In genomic region chr11:118371876-118372275, GRCm38 (mm10) we compare ENCODE assay signal across 31 mouse cellular contexts. TPM values are rescaled to one million over a fixed set of nuclear protein-coding genes. Genes with fewer than 3 reads are reported as not detected.
A peak's percentile ranks its signal among the peaks of the same experiment; 100 is the strongest.
DNase-seq lines count a peak whose midpoint lies in the region; ATAC-seq lines count a peak whose summit lies in the region.
"Had no signal": no experiment of that assay in that cellular context is flagged by ENCODE, and none has a peak within 500 bp of the region (broad histone marks: within the 10 kb centered on the region; RNA-seq: fewer than 3 reads in every experiment).

No protein-coding gene starts in this region.

- no peak overlapping the region for H3K9ac ChIP-seq in limb, embryonic 13.5 days
- no peak overlapping the region for H3K9ac ChIP-seq in kidney, embryonic 14.5 days (ENCODE audit: low read depth, low read length)
- H3K9ac ChIP-seq: embryonic facial prominence, embryonic 15.5 days; forebrain, embryonic 13.5 days; heart, embryonic 12.5 days; hindbrain, embryonic 14.5 days; kidney, embryonic 15.5 days; lung, embryonic 15.5 days had no signal

- no peak for ATAC-seq in limb, embryonic 13.5 days (ENCODE audit: low FRiP score, low read depth)
- no peak for ATAC-seq in kidney, embryonic 14.5 days (ENCODE audit: low FRiP score, low TSS enrichment)
- ATAC-seq: forebrain, embryonic 13.5 days; Patski had no signal

- H3K27ac ChIP-seq in limb, embryonic 13.5 days, result peak overlapping the region; percentile 74; the same call in 1 of the 2 replicates
- H3K27ac ChIP-seq in kidney, embryonic 14.5 days (ENCODE audit: low read depth, low read length), result no peak overlapping the region
- H3K27ac ChIP-seq: forebrain, embryonic 13.5 days; hindbrain, embryonic 14.5 days; kidney, embryonic 15.5 days; layer of hippocampus, adult 2 months; lung, embryonic 15.5 days had no signal

- no peak overlapping the region for H3K4me3 ChIP-seq in limb, embryonic 13.5 days
- no peak overlapping the region for H3K4me3 ChIP-seq in kidney, embryonic 14.5 days (ENCODE audit: low read length)
- H3K4me3 ChIP-seq: embryonic facial prominence, embryonic 15.5 days; forebrain, embryonic 13.5 days; heart, embryonic 12.5 days; kidney, embryonic 15.5 days; layer of hippocampus, adult 2 months; lung, embryonic 15.5 days; megakaryocyte, embryonic 14.5 days had no signal

- no peaks in the 10 kb centered on the region for H3K36me3 ChIP-seq in limb, embryonic 13.5 days
- no peaks in the 10 kb centered on the region for H3K36me3 ChIP-seq in kidney, embryonic 14.5 days (ENCODE audit: control insufficient read depth, insufficient read depth, low read length)
- H3K36me3 ChIP-seq: embryonic facial prominence, embryonic 15.5 days; G1E; heart, embryonic 12.5 days; kidney, embryonic 15.5 days; lung, embryonic 15.5 days had no signal

- H3K4me1 ChIP-seq in limb, embryonic 13.5 days, result peaks cover 50% of the 10 kb centered on the region
- H3K4me1 ChIP-seq in kidney, embryonic 14.5 days (ENCODE audit: control insufficient read depth, insufficient read depth, low read length), result peaks cover 10% of the 10 kb centered on the region; the same call in 1 of the 2 replicates
- H3K4me1 ChIP-seq: heart, embryonic 12.5 days; lung, embryonic 15.5 days had no signal

- 65% methylated on average over 7 of the region's 7 CpGs for WGBS in limb, embryonic 13.5 days
- 87% methylated on average over 7 of the region's 7 CpGs for WGBS in kidney, embryonic 14.5 days

- no peaks in the 10 kb centered on the region for H3K9me3 ChIP-seq in limb, embryonic 13.5 days
- H3K9me3 ChIP-seq in kidney, embryonic 14.5 days (ENCODE audit: control insufficient read depth, low read length), result no peaks in the 10 kb centered on the region
- H3K9me3 ChIP-seq: embryonic facial prominence, embryonic 15.5 days; forebrain, embryonic 13.5 days; G1E; heart, embryonic 12.5 days; kidney, embryonic 15.5 days; lung, embryonic 15.5 days had no signal

- H3K27me3 ChIP-seq in limb, embryonic 13.5 days, result no peaks in the 10 kb centered on the region
- no peaks in the 10 kb centered on the region for H3K27me3 ChIP-seq in kidney, embryonic 14.5 days (ENCODE audit: control insufficient read depth, insufficient read depth, low read length)
- H3K27me3 ChIP-seq: embryonic facial prominence, embryonic 15.5 days; forebrain, embryonic 13.5 days; kidney, embryonic 15.5 days; lung, embryonic 15.5 days; Patski had no signal

- no peak overlapping the region for H3K4me2 ChIP-seq in limb, embryonic 13.5 days (replicated peaks)
- no peak overlapping the region for H3K4me2 ChIP-seq in kidney, embryonic 14.5 days (replicated peaks; ENCODE audit: low read depth, low read length)
- H3K4me2 ChIP-seq: embryonic facial prominence, embryonic 15.5 days; forebrain, embryonic 13.5 days; heart, embryonic 12.5 days; hindbrain, embryonic 14.5 days; kidney, embryonic 15.5 days; liver, embryonic 11.5 days; lung, embryonic 15.5 days had no signal

- DNase-seq in gastrocnemius, postnatal 10 days, result peak; percentile 5
- no peak for DNase-seq in gastrocnemius, adult 8-10 months (ENCODE audit: low spot score in 2 of 2)
- peak; percentile 1 for DNase-seq in lung, postnatal 10 days
- no peak for DNase-seq in lung, postnatal 14 days
- peak; percentile 59 for DNase-seq in NIH3T3 (ENCODE audit: low read depth)
- DNase-seq: adrenal gland, postnatal 10 days; cerebellum, adult 11 months; cerebellum, adult 9-10 months; embryo, embryonic 11 days; kidney, adult 11 months; kidney, postnatal 36 days; midbrain, embryonic 14.5 days; thymus, adult 18-20 months; thymus, postnatal 25 days had no signal

RNA-seq across cellular contexts. Expression of gene Timp2, which starts 16.3 kb away (rescaled TPM):
- total RNA-seq in gastrocnemius, postnatal 10 days (2021), result 100 to 1,000 TPM; 151 to 185 TPM
- 10 to 100 TPM; 41.0 to 82.5 (median 52.4) TPM for total RNA-seq in gastrocnemius, adult 8-10 months (2022)
- polyA plus RNA-seq in limb, embryonic 13.5 days (2015; fragmentation: Nextera tagmentation; extraction: Ambion mirVana), result 115 and 116 TPM in 2 replicates
- polyA plus RNA-seq in kidney, embryonic 14.5 days (2014; fragmentation: Nextera tagmentation; extraction: Ambion mirVana), result 58.7 and 102 TPM in 2 replicates
- total RNA-seq: G1E had no signal
- polyA plus RNA-seq: G1E had no signal

RNA-seq across cellular contexts. Expression of gene Cep295nl, which starts 29.6 kb away (rescaled TPM):
- total RNA-seq in gastrocnemius, postnatal 10 days (2021), result 1 to 10 TPM; 1.2 to 2.7 TPM
- total RNA-seq in gastrocnemius, adult 8-10 months (2022), result 1 to 10 TPM in 1 of 4 experiments, under 1 TPM in 3; 0.41 to 1.0 (median 0.94) TPM
- 0.55 and 0.86 TPM in 2 replicates for polyA plus RNA-seq in limb, embryonic 13.5 days (2015; fragmentation: Nextera tagmentation; extraction: Ambion mirVana)
- polyA plus RNA-seq in kidney, embryonic 14.5 days (2014; fragmentation: Nextera tagmentation; extraction: Ambion mirVana), result 0.41 and 0.42 TPM in 2 replicates
- total RNA-seq: granulocyte monocyte progenitor cell, adult 5-6 weeks had no signal
- polyA plus RNA-seq: G1E; hindbrain, embryonic 14.5 days; liver, embryonic 11.5 days; liver, embryonic 16.5 days had no signal

RNA-seq across cellular contexts. Expression of gene Lgals3bp, which starts 30.0 kb away (rescaled TPM):
- total RNA-seq in gastrocnemius, postnatal 10 days (2021), result 10 to 100 TPM; 10.7 to 18.2 TPM
- total RNA-seq in gastrocnemius, adult 8-10 months (2022), result 10 to 100 TPM; 12.3 to 16.0 (median 14.3) TPM
- 7.3 TPM in 2 replicates for polyA plus RNA-seq in limb, embryonic 13.5 days (2015; fragmentation: Nextera tagmentation; extraction: Ambion mirVana)
- 11.8 and 13.0 TPM in 2 replicates for polyA plus RNA-seq in kidney, embryonic 14.5 days (2014; fragmentation: Nextera tagmentation; extraction: Ambion mirVana)

RNA-seq across cellular contexts. Expression of gene Cant1, which starts 47.0 kb away (rescaled TPM):
- total RNA-seq in gastrocnemius, postnatal 10 days (2021), result 10 to 100 TPM; 13.1 to 14.9 TPM
- 10 to 100 TPM in 3 of 4 experiments, 1 to 10 TPM in 1; 9.6 to 11.8 (median 11.0) TPM for total RNA-seq in gastrocnemius, adult 8-10 months (2022)
- 31.1 and 32.1 TPM in 2 replicates for polyA plus RNA-seq in limb, embryonic 13.5 days (2015; fragmentation: Nextera tagmentation; extraction: Ambion mirVana)
- polyA plus RNA-seq in kidney, embryonic 14.5 days (2014; fragmentation: Nextera tagmentation; extraction: Ambion mirVana), result 19.0 and 24.1 TPM in 2 replicates

RNA-seq across cellular contexts. Expression of gene C1qtnf1, which starts 56.1 kb away (rescaled TPM):
- 10 to 100 TPM; 31.8 to 37.4 TPM for total RNA-seq in gastrocnemius, postnatal 10 days (2021)
- 1 to 10 TPM; 4.0 to 8.9 (median 6.3) TPM for total RNA-seq in gastrocnemius, adult 8-10 months (2022)
- 6.6 TPM in 2 replicates for polyA plus RNA-seq in limb, embryonic 13.5 days (2015; fragmentation: Nextera tagmentation; extraction: Ambion mirVana)
- polyA plus RNA-seq in kidney, embryonic 14.5 days (2014; fragmentation: Nextera tagmentation; extraction: Ambion mirVana), result 2.8 and 4.0 TPM in 2 replicates
- total RNA-seq: granulocyte monocyte progenitor cell, adult 5-6 weeks; hematopoietic stem cell, adult 5-6 weeks; monocyte, adult 5-6 weeks had no signal
- polyA plus RNA-seq: G1E had no signal

Comparison
In these comparisons a context has a peak if more than half of its experiments do, and no peak if none do; other contexts are left out.
1. DNase-seq: peak in gastrocnemius, postnatal 10 days (single experiment), lung, postnatal 10 days (single experiment) and NIH3T3 (single experiment); none in gastrocnemius, adult 8-10 months (0 of 2) and lung, postnatal 14 days (single experiment).